Mouse (Mus musculus) gastrocnemius, postnatal 4 days (tissue): ENCODE measurements at regions not wholly inside any gene's neighbourhood (a gene's known extent, or its start where the extent isn't known, plus 50 kb on each side); places are given as distances from the start of the nearest gene placed in this dataset.

Experiments used
- DNase-seq, 2 experiments: peaks; one replicate each; pipeline ENCODE4 v3.0.0; 2021 to 2022; ENCODE audit warnings: low spot score in 2 of 2, mixed read lengths in 2 of 2

GRCm38 (mm10) chr4:69974208-69974607, 436.0 kb downstream of the Cdk5rap2 start:
- DNase-seq, result no peak

GRCm38 (mm10) chr4:69973566-69973965, 436.7 kb downstream of the Cdk5rap2 start:
- DNase-seq, result no peak

- no peak for DNase-seq
Measured at GRCm38 (mm10) chr4:69971721-69972120, 438.5 kb downstream of the Cdk5rap2 start.

- no peak for DNase-seq
Measured at GRCm38 (mm10) chr4:69968424-69968823, 441.8 kb downstream of the Cdk5rap2 start.
